Comparison of ENCODE assay signal across 31 mouse cellular contexts in genomic region chr5:75892956-75893471, GRCm38 (mm10).
DNase-seq lines count a peak whose midpoint lies in the region; ATAC-seq and TF ChIP-seq lines count a peak whose summit lies in the region.
"Had no signal": no experiment of that assay in that cellular context is flagged by ENCODE, and none has a peak within 500 bp of the region (broad histone marks: within the 10 kb centered on the region; RNA-seq: fewer than 3 reads in every experiment).

No protein-coding gene starts in this region.

- no peak overlapping the region for H3K4me2 ChIP-seq in embryonic facial prominence, embryonic 14.5 days (ENCODE audit: low read depth, low read length)
- H3K4me2 ChIP-seq in liver, postnatal 0 days (ENCODE audit: low read depth, low read length), result no peak overlapping the region
- no peak overlapping the region for H3K4me2 ChIP-seq in embryonic facial prominence, embryonic 15.5 days (replicated peaks)
- H3K4me2 ChIP-seq: embryonic facial prominence, embryonic 13.5 days; hindbrain, embryonic 14.5 days; liver, embryonic 13.5 days; midbrain, embryonic 15.5 days; neural tube, embryonic 15.5 days had no signal

- TF ChIP-seq CTCF in liver, adult 2 months (IDR thresholded peaks at IDR 0.05; ENCODE audit: low read depth, low read length), result no peak
- no peak for TF ChIP-seq CTCF in liver, postnatal 0 days (IDR thresholded peaks at IDR 0.05; ENCODE audit: low read depth)

- no peaks in the 10 kb centered on the region for H3K9me3 ChIP-seq in embryonic facial prominence, embryonic 14.5 days (ENCODE audit: control insufficient read depth, low read length)
- no peaks in the 10 kb centered on the region for H3K9me3 ChIP-seq in embryonic facial prominence, embryonic 10.5 days
- no peaks in the 10 kb centered on the region for H3K9me3 ChIP-seq in liver, postnatal 0 days (ENCODE audit: low read length)
- no peaks in the 10 kb centered on the region for H3K9me3 ChIP-seq in embryonic facial prominence, embryonic 15.5 days (replicated peaks)
- H3K9me3 ChIP-seq: embryonic facial prominence, embryonic 13.5 days; liver, embryonic 13.5 days; midbrain, embryonic 15.5 days; neural tube, embryonic 15.5 days had no signal

- WGBS in embryonic facial prominence, embryonic 14.5 days, result 38% methylated on average over 6 of the region's 6 CpGs
- 58% methylated on average over 6 of the region's 6 CpGs for WGBS in embryonic facial prominence, embryonic 10.5 days
- WGBS in liver, adult 2 months, result 55% methylated on average over 6 of the region's 6 CpGs
- WGBS in liver, postnatal 0 days (ENCODE audit: insufficient replicate concordance), result 62% methylated on average over 6 of the region's 6 CpGs
- WGBS in embryonic facial prominence, embryonic 15.5 days, result 45% methylated on average over 6 of the region's 6 CpGs

- peaks cover 8% of the 10 kb centered on the region; the same call in 1 of the 2 replicates for H3K4me1 ChIP-seq in embryonic facial prominence, embryonic 14.5 days (ENCODE audit: control insufficient read depth, insufficient read depth, low read length)
- H3K4me1 ChIP-seq in embryonic facial prominence, embryonic 10.5 days, result peaks cover 28% of the 10 kb centered on the region
- no peaks in the 10 kb centered on the region for H3K4me1 ChIP-seq in liver, adult 2 months (ENCODE audit: control insufficient read depth, insufficient read depth, low read length)
- H3K4me1 ChIP-seq in liver, postnatal 0 days (ENCODE audit: insufficient read depth), result no peaks in the 10 kb centered on the region
- 0 out of 2 replicates have a peak, but pooled peaks cover 3% of the 10 kb centered on the region for H3K4me1 ChIP-seq in embryonic facial prominence, embryonic 15.5 days
- H3K4me1 ChIP-seq: embryonic facial prominence, embryonic 13.5 days; liver, embryonic 13.5 days had no signal

- no peak overlapping the region for H3K27ac ChIP-seq in embryonic facial prominence, embryonic 14.5 days (replicated peaks; ENCODE audit: low read depth, low read length)
- H3K27ac ChIP-seq in embryonic facial prominence, embryonic 10.5 days (replicated peaks), result no peak overlapping the region
- H3K27ac ChIP-seq in liver, adult 2 months (replicated peaks; ENCODE audit: insufficient read depth, low read depth, low read length), result no peak overlapping the region
- H3K27ac ChIP-seq in liver, postnatal 0 days (ENCODE audit: low read depth), result no peak overlapping the region
- H3K27ac ChIP-seq in embryonic facial prominence, embryonic 15.5 days (replicated peaks), result no peak overlapping the region
- H3K27ac ChIP-seq: embryonic facial prominence, embryonic 13.5 days; hindbrain, embryonic 14.5 days; layer of hippocampus, adult 2 months; left cerebral cortex, adult 2 months; liver, embryonic 13.5 days; macrophage; midbrain, embryonic 15.5 days; neural tube, embryonic 15.5 days; stomach, postnatal 0 days had no signal

- DNase-seq in embryonic facial prominence, embryonic 14.5 days (ENCODE audit: low spot score), result peak; percentile 72
- DNase-seq in embryonic facial prominence, embryonic 10.5 days (ENCODE audit: low spot score), result no peak
- peak; percentile 37 for DNase-seq in liver, adult 2 months (ENCODE audit: extremely low read depth, low read depth, low spot score)
- DNase-seq in liver, postnatal 0 days, result no peak
- no peak for DNase-seq in urinary bladder, postnatal 10 days (ENCODE audit: low spot score)
- DNase-seq in gastrocnemius, postnatal 4 days (ENCODE audit: low spot score in 2 of 2), result no peak
- DNase-seq: adrenal gland, postnatal 14 days; cerebellum, adult 11-12 months; cerebellum, adult 9-11 months; embryo, embryonic 11 days; forebrain, postnatal 0 days; kidney, adult 9 months; kidney, postnatal 36 days; liver, embryonic 13.5 days; lung, adult 2 months; lung, postnatal 10 days; right cerebral cortex, postnatal 4 days; thymus, adult 2 months; thymus, postnatal 36 days had no signal

- H3K79me2 ChIP-seq in liver, adult 2 months (ENCODE audit: control insufficient read depth, insufficient read depth, low read length), result no peaks in the 10 kb centered on the region

- H3K36me3 ChIP-seq in embryonic facial prominence, embryonic 14.5 days (ENCODE audit: control insufficient read depth, insufficient read depth, low read length), result no peaks in the 10 kb centered on the region
- no peaks in the 10 kb centered on the region for H3K36me3 ChIP-seq in embryonic facial prominence, embryonic 10.5 days (replicated peaks)
- no peaks in the 10 kb centered on the region for H3K36me3 ChIP-seq in liver, adult 2 months (ENCODE audit: control insufficient read depth, insufficient read depth, low read length)
- H3K36me3 ChIP-seq in liver, postnatal 0 days (replicated peaks; ENCODE audit: insufficient read depth, low read length), result no peaks in the 10 kb centered on the region
- no peaks in the 10 kb centered on the region for H3K36me3 ChIP-seq in embryonic facial prominence, embryonic 15.5 days
- H3K36me3 ChIP-seq: embryonic facial prominence, embryonic 13.5 days; liver, embryonic 13.5 days; midbrain, embryonic 15.5 days; neural tube, embryonic 15.5 days had no signal

- ATAC-seq in embryonic facial prominence, embryonic 14.5 days (ENCODE audit: low read depth), result peak; percentile 72; the same call in 1 of the 2 replicates
- ATAC-seq in liver, postnatal 0 days, result no peak
- ATAC-seq in embryonic facial prominence, embryonic 15.5 days (ENCODE audit: insufficient number of reproducible peaks, low FRiP score, low TSS enrichment, low read depth), result 0 out of 2 replicates have a peak, but pooled peaks have one; percentile 47
- ATAC-seq: forebrain, postnatal 0 days; intestine, postnatal 0 days; midbrain, embryonic 15.5 days; Patski had no signal

- no peak overlapping the region for H3K9ac ChIP-seq in embryonic facial prominence, embryonic 14.5 days (ENCODE audit: low read depth, low read length)
- H3K9ac ChIP-seq in liver, adult 2 months (ENCODE audit: low read depth, low read length), result no peak overlapping the region
- no peak overlapping the region for H3K9ac ChIP-seq in liver, postnatal 0 days (replicated peaks)
- H3K9ac ChIP-seq in embryonic facial prominence, embryonic 15.5 days, result no peak overlapping the region
- H3K9ac ChIP-seq: embryonic facial prominence, embryonic 13.5 days; forebrain, postnatal 0 days; hindbrain, embryonic 14.5 days; liver, embryonic 13.5 days; midbrain, embryonic 15.5 days; neural tube, embryonic 15.5 days had no signal

- no peak overlapping the region for H3K4me3 ChIP-seq in embryonic facial prominence, embryonic 14.5 days (ENCODE audit: low read depth, low read length)
- H3K4me3 ChIP-seq in embryonic facial prominence, embryonic 10.5 days, result no peak overlapping the region
- H3K4me3 ChIP-seq in liver, adult 2 months (ENCODE audit: insufficient read depth, low read depth, low read length), result no peak overlapping the region
- H3K4me3 ChIP-seq in liver, postnatal 0 days (ENCODE audit: low read depth, low read length), result no peak overlapping the region
- H3K4me3 ChIP-seq in embryonic facial prominence, embryonic 15.5 days (replicated peaks), result no peak overlapping the region
- H3K4me3 ChIP-seq: embryonic facial prominence, embryonic 13.5 days; layer of hippocampus, adult 2 months; left cerebral cortex, adult 2 months; liver, embryonic 13.5 days; midbrain, embryonic 15.5 days; neural tube, embryonic 15.5 days had no signal

- TF ChIP-seq EP300 in liver, postnatal 0 days (IDR thresholded peaks at IDR 0.05; ENCODE audit: low read depth), result no peak

- H3K27me3 ChIP-seq in embryonic facial prominence, embryonic 14.5 days (replicated peaks; ENCODE audit: control insufficient read depth, insufficient read depth, low read length), result no peaks in the 10 kb centered on the region
- 0 out of 2 replicates have a peak, but pooled peaks cover 7% of the 10 kb centered on the region for H3K27me3 ChIP-seq in embryonic facial prominence, embryonic 10.5 days (replicated peaks; ENCODE audit: low read depth, poor library complexity, severe bottlenecking)
- H3K27me3 ChIP-seq in liver, adult 2 months (ENCODE audit: control insufficient read depth, insufficient read depth, low read length), result no peaks in the 10 kb centered on the region
- no peaks in the 10 kb centered on the region for H3K27me3 ChIP-seq in liver, postnatal 0 days (ENCODE audit: insufficient read depth, low read length)
- peaks cover 3% of the 10 kb centered on the region; the same call in 1 of the 2 replicates for H3K27me3 ChIP-seq in embryonic facial prominence, embryonic 15.5 days
- H3K27me3 ChIP-seq: CH12.LX; embryonic facial prominence, embryonic 13.5 days; liver, embryonic 13.5 days; midbrain, embryonic 15.5 days; neural tube, embryonic 15.5 days had no signal

- no peak for TF ChIP-seq POLR2A in liver, adult 2 months (IDR thresholded peaks at IDR 0.05; ENCODE audit: extremely low read depth, insufficient read depth, low read length)

Comparison
In these comparisons a context has a peak if more than half of its experiments do, and no peak if none do; other contexts are left out.
1. DNase-seq: peak in embryonic facial prominence, embryonic 14.5 days (single experiment) and liver, adult 2 months (single experiment); none in embryonic facial prominence, embryonic 10.5 days (single experiment), liver, postnatal 0 days (single experiment), urinary bladder, postnatal 10 days (single experiment) and gastrocnemius, postnatal 4 days (0 of 2).